Mouse (Mus musculus) bone marrow macrophage, adult 2 months (primary cell): ENCODE measurements around the gene Lims1.

Experiments
- CTCF ChIP-seq: IDR thresholded peaks from 2 replicates; pipeline ENCODE4 v1.5.1; 2012; ENCODE audit warnings: low read depth, mild to moderate bottlenecking, low read length, moderate library complexity
- POLR2A ChIP-seq: IDR thresholded peaks from 2 replicates; pipeline ENCODE4 v1.6.1; 2012; ENCODE audit warnings: mild to moderate bottlenecking, low read depth, low read length, borderline replicate concordance

- TF ChIP-seq CTCF = no peak
- TF ChIP-seq POLR2A = no peak
Observed at GRCm38 (mm10) chr10:58370559-58370958, 47.3 kb downstream of the Lims1 start.
